Mouse (Mus musculus): ENCODE results near the gene Gm20532.

- TF ChIP-seq GATA1 (IDR thresholded peaks at IDR 0.05; ENCODE audit: low read length) (no peak), TAL1 (IDR thresholded peaks at IDR 0.05; ENCODE audit: low read length) (no peak)
Measured at GRCm38 (mm10) chr2:26578369-26578768, 8.1 kb upstream of the Gm20532 start.
